Mouse (Mus musculus): ENCODE results near the gene Scp2. TPM values are rescaled to one million over a fixed set of nuclear protein-coding genes. Genes with fewer than 3 reads are reported as not detected.
"Not testable (repeated sequence)": the region's sequence is repeated elsewhere in the genome, so short reads cannot be mapped to it uniquely, and the experiment has no call there.

The Scp2 gene
- polyA plus RNA-seq (2014; fragmentation: Nextera tagmentation; extraction: Ambion mirVana): 255 and 265 TPM in 2 replicates

DNA sequence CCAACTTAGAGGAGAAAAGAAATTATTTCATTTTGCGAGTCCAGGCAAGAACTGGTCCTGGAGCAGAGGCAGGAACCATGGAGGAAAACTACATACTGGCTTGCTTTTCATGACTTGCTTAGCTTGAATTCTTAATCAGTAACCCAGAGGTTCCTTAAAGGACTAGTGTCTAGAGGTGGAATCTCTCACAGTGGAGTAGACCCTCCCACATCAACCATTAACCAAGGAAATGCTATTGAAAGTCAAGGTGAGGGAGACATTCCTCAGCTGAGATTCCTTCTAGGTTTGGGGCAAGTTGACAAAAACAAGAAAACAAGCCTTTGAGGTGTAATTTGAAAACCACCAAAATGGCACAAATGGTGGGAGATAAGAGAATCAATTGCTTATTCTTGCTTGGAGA is at the start of gene Scp2:
Scp2 (minus strand) TSS at position 119 of the 400 bp plus-strand sequence.
- ATAC-seq (no peak), DNase-seq (ENCODE audit: low spot score) (no peak)
- Histone ChIP-seq H3K9ac (ENCODE audit: low read length) (no peak within 1 kb of the TSS), H3K4me3 (ENCODE audit: low read depth, low read length) (no peak within 1 kb of the TSS), H3K4me2 (ENCODE audit: low read length) (no peak within 1 kb of the TSS), H3K9me3 (replicated peaks; ENCODE audit: control insufficient read depth, low read length) (no peaks in the 10 kb centered on the region), H3K27me3 (replicated peaks; ENCODE audit: control insufficient read depth, insufficient read depth, low read length) (no peaks in the 10 kb centered on the region), H3K4me1 (ENCODE audit: control insufficient read depth, insufficient read depth, low read length) (no peaks in the 10 kb centered on the region), H3K27ac (ENCODE audit: low read depth, low read length) (no peak within 1 kb of the TSS), H3K36me3 (ENCODE audit: control insufficient read depth, insufficient read depth, low read length) (no peaks in the 10 kb centered on the region)
- 85% methylated on average over 1 of the region's 1 CpGs for WGBS

- DNase-seq (ENCODE audit: low spot score): no peak
- no peak overlapping the region for H3K27ac ChIP-seq (ENCODE audit: low read depth, low read length)
Observed at GRCm38 (mm10) chr4:108192821-108193323, 48.1 kb upstream of the Scp2 start.

DNA sequence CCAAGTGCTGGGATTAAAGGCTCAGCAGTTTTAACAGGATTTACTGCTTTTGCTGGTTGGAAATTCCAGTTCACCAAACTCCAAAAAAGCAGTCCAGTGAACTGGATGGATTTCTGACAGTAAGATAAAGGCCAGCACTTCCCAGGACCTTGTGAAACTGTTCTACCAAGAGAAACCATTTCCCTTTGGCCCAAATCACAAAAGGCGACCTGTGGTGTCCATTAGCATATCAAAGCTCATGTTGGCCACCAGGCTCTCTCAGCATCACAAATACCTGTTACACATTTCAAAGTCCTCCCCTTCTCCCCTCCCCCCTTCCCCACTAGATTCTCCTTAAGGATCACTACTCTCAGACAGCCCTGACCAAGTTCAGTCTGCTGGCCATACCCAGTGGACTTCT is 37.5 kb upstream of the Scp2 start:
- H3K4me3 ChIP-seq (ENCODE audit: low read depth, low read length): no peak overlapping the region
- H3K4me1 ChIP-seq (ENCODE audit: control insufficient read depth, insufficient read depth, low read length): no peaks in the 10 kb centered on the region
- H3K9me3 ChIP-seq (replicated peaks; ENCODE audit: control insufficient read depth, low read length): no peaks in the 10 kb centered on the region
- no peak for ATAC-seq
- H3K9ac ChIP-seq (ENCODE audit: low read length): no peak overlapping the region
- 22% methylated on average over 1 of the region's 1 CpGs for WGBS
- DNase-seq (ENCODE audit: low spot score): no peak
- no peak overlapping the region for H3K4me2 ChIP-seq (ENCODE audit: low read length)
- H3K36me3 ChIP-seq (ENCODE audit: control insufficient read depth, insufficient read depth, low read length): no peaks in the 10 kb centered on the region
- no peaks in the 10 kb centered on the region for H3K27me3 ChIP-seq (replicated peaks; ENCODE audit: control insufficient read depth, insufficient read depth, low read length)
- no peak overlapping the region for H3K27ac ChIP-seq (ENCODE audit: low read depth, low read length)

More at GRCm38 (mm10) chr4:108192821-108193323, 48.1 kb upstream of the Scp2 start:
- H3K9ac ChIP-seq (ENCODE audit: low read length): no peak overlapping the region
- H3K4me1 ChIP-seq (ENCODE audit: control insufficient read depth, insufficient read depth, low read length): no peaks in the 10 kb centered on the region
- no peak overlapping the region for H3K4me3 ChIP-seq (ENCODE audit: low read depth, low read length)
- H3K27me3 ChIP-seq (replicated peaks; ENCODE audit: control insufficient read depth, insufficient read depth, low read length): no peaks in the 10 kb centered on the region
- ATAC-seq: no peak
- no peak overlapping the region for H3K4me2 ChIP-seq (ENCODE audit: low read length)
- H3K9me3 ChIP-seq (replicated peaks; ENCODE audit: control insufficient read depth, low read length): no peaks in the 10 kb centered on the region
- 76% methylated on average over 2 of the region's 2 CpGs for whole genome bisulfite sequencing
- no peaks in the 10 kb centered on the region for H3K36me3 ChIP-seq (ENCODE audit: control insufficient read depth, insufficient read depth, low read length)

GRCm38 (mm10) chr4:108168056-108168455 is 23.3 kb upstream of the Scp2 start:
- Histone ChIP-seq H3K9me3 (replicated peaks; ENCODE audit: control insufficient read depth, low read length) (no peaks in the 10 kb centered on the region), H3K4me3 (ENCODE audit: low read depth, low read length) (no peak overlapping the region), H3K36me3 (ENCODE audit: control insufficient read depth, insufficient read depth, low read length) (no peaks in the 10 kb centered on the region), H3K4me1 (ENCODE audit: control insufficient read depth, insufficient read depth, low read length) (peaks cover 3% of the 10 kb centered on the region; the same call in 1 of the 2 replicates), H3K27me3 (replicated peaks; ENCODE audit: control insufficient read depth, insufficient read depth, low read length) (no peaks in the 10 kb centered on the region; the same call in 1 of the 2 replicates), H3K9ac (ENCODE audit: low read length) (no peak overlapping the region), H3K4me2 (ENCODE audit: low read length) (no peak overlapping the region), H3K27ac (ENCODE audit: low read depth, low read length) (no peak overlapping the region)
- WGBS: 82% methylated on average over 6 of the region's 6 CpGs
- no peak for ATAC-seq
- DNase-seq (ENCODE audit: low spot score): no peak

GRCm38 (mm10) chr4:108166874-108167273 is 22.1 kb upstream of the Scp2 start:
- Histone ChIP-seq H3K9me3 (replicated peaks; ENCODE audit: control insufficient read depth, low read length) (no peaks in the 10 kb centered on the region), H3K36me3 (ENCODE audit: control insufficient read depth, insufficient read depth, low read length) (no peaks in the 10 kb centered on the region), H3K27me3 (replicated peaks; ENCODE audit: control insufficient read depth, insufficient read depth, low read length) (no peaks in the 10 kb centered on the region; the same call in 1 of the 2 replicates), H3K4me2 (ENCODE audit: low read length) (no peak overlapping the region), H3K27ac (ENCODE audit: low read depth, low read length) (no peak overlapping the region), H3K9ac (ENCODE audit: low read length) (no peak overlapping the region), H3K4me1 (ENCODE audit: control insufficient read depth, insufficient read depth, low read length) (peaks cover 3% of the 10 kb centered on the region; the same call in 1 of the 2 replicates), H3K4me3 (ENCODE audit: low read depth, low read length) (no peak overlapping the region)
- DNase-seq (ENCODE audit: low spot score) (no peak), ATAC-seq (no peak)
- 81% methylated on average over 4 of the region's 4 CpGs for WGBS

DNA sequence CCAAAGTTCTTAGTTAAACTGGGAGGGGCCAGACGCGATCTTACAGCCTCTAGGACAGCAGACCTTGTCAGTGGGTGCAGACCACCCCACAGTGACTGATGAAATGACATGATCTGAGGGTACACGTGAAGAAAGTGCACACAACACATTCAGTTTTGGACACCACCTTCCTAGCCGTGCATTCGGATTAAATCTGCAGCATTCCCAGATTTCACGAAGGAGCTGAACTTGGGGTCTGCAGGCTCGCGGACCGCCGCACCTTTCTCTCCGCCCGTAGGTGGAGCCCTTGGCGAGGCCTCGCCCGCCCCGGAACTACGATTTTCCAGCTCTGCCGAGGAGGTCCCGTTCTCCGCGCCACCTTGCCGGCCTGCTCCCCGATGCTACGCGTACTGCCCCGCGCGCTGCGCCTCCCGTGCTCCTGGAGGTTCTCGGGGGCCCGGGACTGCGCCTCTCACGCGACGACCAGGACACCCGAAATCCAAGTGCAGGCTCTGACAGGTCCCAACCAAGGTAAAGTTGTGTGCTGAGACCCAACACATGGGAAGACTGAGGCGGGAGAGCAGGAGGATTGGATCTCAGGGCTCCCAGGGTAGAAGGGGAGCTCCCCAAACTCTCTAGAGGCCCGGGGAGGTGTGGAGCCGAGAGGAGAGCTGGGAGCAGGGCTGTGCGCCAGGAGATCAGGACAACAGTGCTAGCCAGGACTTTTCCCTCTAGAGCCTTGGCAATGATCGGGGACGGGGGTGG is 20.5 kb upstream of the Scp2 start, which contains the start of gene Echdc2:
Echdc2 (plus strand) TSS at position 286 of the 744 bp plus-strand sequence.
- Histone ChIP-seq H3K9ac (ENCODE audit: low read length) (peak within 1 kb of the TSS; percentile 58), H3K27me3 (replicated peaks; ENCODE audit: control insufficient read depth, insufficient read depth, low read length) (no peaks in the 10 kb centered on the region; the same call in 1 of the 2 replicates), H3K36me3 (ENCODE audit: control insufficient read depth, insufficient read depth, low read length) (no peaks in the 10 kb centered on the region), H3K27ac (ENCODE audit: low read depth, low read length) (no peak within 1 kb of the TSS), H3K4me3 (ENCODE audit: low read depth, low read length) (peak within 1 kb of the TSS; percentile 40), H3K9me3 (replicated peaks; ENCODE audit: control insufficient read depth, low read length) (no peaks in the 10 kb centered on the region), H3K4me2 (ENCODE audit: low read length) (peak within 1 kb of the TSS; percentile 65), H3K4me1 (ENCODE audit: control insufficient read depth, insufficient read depth, low read length) (peaks cover 3% of the 10 kb centered on the region; the same call in 1 of the 2 replicates)
- ATAC-seq (peak; percentile 57; the same call in 1 of the 2 replicates), DNase-seq (ENCODE audit: low spot score) (peak; percentile 63)
- under 1% methylated on average over 42 of the region's 43 CpGs for WGBS

- Histone ChIP-seq H3K27ac (ENCODE audit: low read depth, low read length) (no peak overlapping the region), H3K36me3 (ENCODE audit: control insufficient read depth, insufficient read depth, low read length) (no peaks in the 10 kb centered on the region), H3K9ac (ENCODE audit: low read length) (no peak overlapping the region), H3K4me3 (ENCODE audit: low read depth, low read length) (no peak overlapping the region), H3K4me2 (ENCODE audit: low read length) (no peak overlapping the region), H3K4me1 (ENCODE audit: control insufficient read depth, insufficient read depth, low read length) (peaks cover 3% of the 10 kb centered on the region; the same call in 1 of the 2 replicates), H3K9me3 (replicated peaks; ENCODE audit: control insufficient read depth, low read length) (no peaks in the 10 kb centered on the region; the same call in 1 of the 2 replicates), H3K27me3 (replicated peaks; ENCODE audit: control insufficient read depth, insufficient read depth, low read length) (no peaks in the 10 kb centered on the region; the same call in 1 of the 2 replicates)
- WGBS: 86% methylated on average over 3 of the region's 3 CpGs
- no peak for DNase-seq (ENCODE audit: low spot score)
- ATAC-seq: no peak
Observed at GRCm38 (mm10) chr4:108163291-108163690, 18.5 kb upstream of the Scp2 start.

DNA sequence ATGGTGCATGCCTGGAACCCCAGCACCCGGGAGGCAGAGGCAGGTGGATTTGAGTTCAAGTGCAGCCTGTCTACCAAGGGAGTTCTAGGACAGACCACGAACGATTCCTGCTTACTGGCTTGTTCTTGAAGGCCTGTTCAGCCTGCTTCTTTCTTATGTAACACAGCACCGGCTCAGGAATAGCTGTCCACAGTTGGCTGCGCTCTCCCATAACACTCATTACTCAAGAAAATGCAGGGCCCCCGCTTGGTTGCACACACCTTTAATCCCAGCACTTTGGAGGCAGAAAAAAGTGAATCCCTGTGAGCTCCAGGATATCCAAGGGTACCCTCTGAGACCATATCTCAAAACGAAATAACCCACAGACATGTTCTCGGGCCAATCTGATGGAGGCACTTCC is 17.1 kb upstream of the Scp2 start:
- 89% methylated on average over 8 of the region's 8 CpGs for WGBS
- no peaks in the 10 kb centered on the region; the same call in 1 of the 2 replicates for H3K9me3 ChIP-seq (replicated peaks; ENCODE audit: control insufficient read depth, low read length)
- no peak overlapping the region for H3K9ac ChIP-seq (ENCODE audit: low read length)
- no peak overlapping the region for H3K4me3 ChIP-seq (ENCODE audit: low read depth, low read length)
- no peak overlapping the region for H3K4me2 ChIP-seq (ENCODE audit: low read length)
- H3K27me3 ChIP-seq (replicated peaks; ENCODE audit: control insufficient read depth, insufficient read depth, low read length): no peaks in the 10 kb centered on the region; the same call in 1 of the 2 replicates
- H3K36me3 ChIP-seq (ENCODE audit: control insufficient read depth, insufficient read depth, low read length): no peaks in the 10 kb centered on the region
- peaks cover 3% of the 10 kb centered on the region; the same call in 1 of the 2 replicates for H3K4me1 ChIP-seq (ENCODE audit: control insufficient read depth, insufficient read depth, low read length)
- no peak for DNase-seq (ENCODE audit: low spot score)
- H3K27ac ChIP-seq (ENCODE audit: low read depth, low read length): no peak overlapping the region
- no peak for ATAC-seq

- not testable (repeated sequence) for ATAC-seq; H3K9me3 ChIP-seq (replicated peaks; ENCODE audit: control insufficient read depth, low read length)
- 80% methylated on average over 1 of the region's 1 CpGs for WGBS
Observed at GRCm38 (mm10) chr4:108155141-108155540, 10.3 kb upstream of the Scp2 start.

More at GRCm38 (mm10) chr4:108155141-108155540, 10.3 kb upstream of the Scp2 start:
- H3K9ac ChIP-seq (ENCODE audit: low read length); H3K4me2 ChIP-seq (ENCODE audit: low read length); H3K27ac ChIP-seq (ENCODE audit: low read depth, low read length); H3K4me3 ChIP-seq (ENCODE audit: low read depth, low read length); H3K4me1 ChIP-seq (ENCODE audit: control insufficient read depth, insufficient read depth, low read length); H3K36me3 ChIP-seq (ENCODE audit: control insufficient read depth, insufficient read depth, low read length); DNase-seq (ENCODE audit: low spot score); H3K27me3 ChIP-seq (replicated peaks; ENCODE audit: control insufficient read depth, insufficient read depth, low read length): not testable (repeated sequence)
